Mouse (Mus musculus): ENCODE data around the gene Sept6.

Sept6 gene

GRCm38 (mm10) chrX:36873765-36874164 is 117.8 kb downstream of the Sept6 start, which contains the start of the genes Ube2a and C330007P06Rik:
Ube2a (plus strand) TSS chrX:36873900.
C330007P06Rik (minus strand) TSS chrX:36874111.
- DNase-seq (ENCODE audit: extremely low read depth, low read depth, low spot score), result no peak

DNA sequence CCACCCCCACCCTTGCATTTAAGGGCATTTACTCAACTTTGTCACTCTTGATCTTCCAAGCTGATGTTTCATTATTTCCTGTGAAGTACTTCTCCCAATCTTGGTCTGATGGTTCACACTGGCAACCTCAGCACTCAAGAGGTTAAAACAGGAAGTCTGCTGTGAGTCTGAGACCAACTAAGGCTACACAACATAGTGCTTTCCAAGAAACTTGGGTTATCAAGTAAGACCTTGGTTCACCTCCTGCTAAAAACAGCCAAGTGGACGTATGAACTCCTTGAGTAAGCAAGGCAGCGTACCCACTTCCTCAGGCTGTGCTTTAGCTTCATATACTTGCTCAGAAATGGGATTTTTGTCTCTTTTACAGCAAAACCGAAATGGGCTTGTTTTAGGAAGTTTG is 121.2 kb downstream of the Sept6 start:
- DNase-seq (ENCODE audit: extremely low read depth, low read depth, low spot score), result no peak

DNA sequence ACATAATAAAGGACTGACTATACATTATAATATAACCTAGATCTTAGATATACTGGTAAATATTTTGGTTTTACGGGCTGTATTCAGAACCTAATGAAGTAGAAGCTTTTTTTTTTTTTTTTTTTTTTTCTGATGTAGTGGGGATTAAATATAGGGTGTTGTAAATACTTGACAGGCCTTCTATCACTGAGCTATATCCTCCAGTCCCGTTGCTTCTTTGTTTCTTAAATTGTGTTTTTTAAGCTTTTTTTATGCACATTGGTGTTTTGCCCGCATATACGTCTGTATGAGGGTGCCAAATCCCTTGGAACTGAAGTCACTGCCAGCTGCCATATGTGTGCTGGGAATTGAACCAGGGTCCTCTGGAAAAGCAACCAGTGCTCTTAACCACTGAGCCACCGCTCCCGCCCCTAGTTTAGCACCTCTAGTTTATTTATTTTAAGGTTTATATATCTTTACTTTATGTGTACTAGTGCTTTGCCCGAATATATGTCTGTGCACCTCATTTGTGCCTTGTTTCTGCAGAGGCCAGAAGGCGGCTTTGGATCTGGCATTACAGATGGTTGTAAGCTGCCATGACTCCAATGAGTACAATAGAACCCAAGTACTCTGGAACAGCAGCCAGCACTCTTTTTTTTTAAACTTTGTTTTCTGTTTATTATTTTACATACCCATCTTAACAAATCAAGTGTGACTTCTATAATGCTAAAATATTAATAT is 126.8 kb downstream of the Sept6 start:
- DNase-seq (ENCODE audit: extremely low read depth, low read depth, low spot score), result no peak

DNA sequence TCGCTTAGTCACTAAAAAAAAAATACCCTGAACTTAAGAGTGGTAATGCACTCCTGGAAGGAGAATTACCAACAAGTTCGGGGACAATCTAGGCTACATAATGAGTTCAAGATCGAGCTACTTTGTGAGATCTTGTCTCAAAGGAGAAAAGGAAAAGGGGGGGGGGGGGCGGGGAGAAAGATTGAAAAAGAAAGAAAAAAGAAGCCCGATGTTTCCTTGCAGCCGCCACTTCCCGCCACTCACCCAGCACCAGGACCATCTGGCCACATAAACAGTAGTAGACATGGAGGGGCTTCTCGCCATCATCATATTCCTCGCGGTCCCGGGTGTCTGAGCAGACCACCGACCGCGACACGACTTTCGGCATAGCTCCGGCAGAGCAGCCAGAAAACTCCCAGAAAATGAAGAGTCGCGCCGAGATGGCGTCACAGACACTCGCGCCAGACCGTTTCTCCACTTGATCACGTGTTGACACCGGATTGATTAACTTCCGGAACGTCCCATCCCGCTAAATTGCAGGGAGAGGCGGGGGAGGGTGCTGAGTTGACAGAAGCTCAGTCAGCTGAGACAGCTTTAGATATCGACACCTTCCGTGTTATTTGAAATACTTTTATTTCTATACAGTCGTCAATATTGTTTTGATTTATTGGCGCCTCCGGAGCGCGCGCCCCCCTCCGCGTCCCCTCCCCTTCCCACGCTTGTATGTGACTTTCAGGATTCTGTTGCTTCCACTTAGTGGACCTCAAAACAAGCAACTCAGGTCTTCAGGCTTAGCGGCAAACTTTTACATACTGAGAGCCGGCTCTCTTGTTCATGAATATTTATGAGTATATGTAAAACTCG is 127.6 kb downstream of the Sept6 start:
- no peak for DNase-seq (ENCODE audit: extremely low read depth, low read depth, low spot score)

All from fat pad, adult 2 months (tissue).